Mouse (Mus musculus) hindbrain, embryonic 11.5 days (tissue): Measurements from ENCODE around the gene Serpina3b. TPM values are rescaled to one million over a fixed set of nuclear protein-coding genes. Genes with fewer than 3 reads are reported as not detected.

Source experiments
- ATAC-seq: fragments of 200-750 bp; cut with Nextera tagmentation; 2 replicates; pipeline ENCODE4 v1.8.0; 2017; ENCODE audit warnings: mild to moderate bottlenecking, moderate TSS enrichment, moderate library complexity; ENCODE audit not compliant: low FRiP score
- DNase-seq: peaks from one replicate; pipeline ENCODE4 v3.0.0-alpha.2; 2015; ENCODE audit warnings: low spot score
- H3K27ac ChIP-seq: fragments of 300-500 bp; sonication (generic); 2 replicates; pipeline ENCODE4 v1.5.1; 2014; ENCODE audit warnings: mild to moderate bottlenecking, low read depth, low read length
- H3K27me3 ChIP-seq: fragments of 300-500 bp; sonication (generic); 2 replicates; pipeline ENCODE4 v1.6.1; 2014; ENCODE audit warnings: mild to moderate bottlenecking, low read length, moderate library complexity, mixed read lengths; ENCODE audit not compliant: control insufficient read depth, insufficient read depth
- H3K36me3 ChIP-seq: fragments of 300-500 bp; sonication (generic); 2 replicates; pipeline ENCODE4 v1.6.1; 2014; ENCODE audit warnings: mild to moderate bottlenecking, low read length, moderate library complexity, mixed read lengths; ENCODE audit not compliant: control insufficient read depth, insufficient read depth
- H3K4me1 ChIP-seq: fragments of 300-500 bp; sonication (generic); replicated peaks from 2 replicates; pipeline ENCODE4 v1.6.1; 2014; ENCODE audit warnings: low read length, mixed read lengths; ENCODE audit not compliant: control insufficient read depth, insufficient read depth
- H3K4me2 ChIP-seq: fragments of 300-500 bp; sonication (generic); replicated peaks from 2 replicates; pipeline ENCODE4 v1.6.1; 2014; ENCODE audit warnings: mild to moderate bottlenecking, low read depth, low read length
- H3K4me3 ChIP-seq: fragments of 300-500 bp; sonication (generic); 2 replicates; pipeline ENCODE4 v1.5.1; 2014; ENCODE audit warnings: low read depth, low read length
- H3K9ac ChIP-seq: fragments of 300-500 bp; sonication (generic); 2 replicates; pipeline ENCODE4 v1.6.1; 2014; ENCODE audit warnings: low read depth, low read length
- H3K9me3 ChIP-seq: fragments of 300-500 bp; sonication (generic); 2 replicates; pipeline ENCODE4 v1.6.1; 2016; ENCODE audit warnings: low read length; ENCODE audit not compliant: control insufficient read depth
- WGBS: fragments of 180-500 bp; shearing (Covaris S2); extraction: QIAGEN DNeasy Blood & Tissue Kit; methylation state at CpG from one replicate; pipeline ENCODE4 v1.1.7; 2014; 5-methylcytosine and 5-hydroxymethylcytosine counted together
- polyA plus RNA-seq: library from polyadenylated mRNA; unstranded; fragments of >200 nt; fragmentation: Nextera tagmentation; extraction: Ambion mirVana; gene quantifications from 2 replicates; pipeline ENCODE4 v1.2.1, GENCODE M21; 2014

Gene Serpina3b
- polyA plus RNA-seq, 1 experiment from 2014 or later, result not detected

GRCm38 (mm10) chr12:104145571-104145970 is 17.8 kb downstream of the Serpina3b start:
- Histone ChIP-seq H3K27ac (no peak overlapping the region), H3K36me3 (no peaks in the 10 kb centered on the region), H3K9me3 (no peaks in the 10 kb centered on the region), H3K27me3 (no peaks in the 10 kb centered on the region), H3K4me2 (no peak overlapping the region), H3K9ac (no peak overlapping the region), H3K4me1 (no peaks in the 10 kb centered on the region), H3K4me3 (no peak overlapping the region)
- 82% methylated on average over 2 of the region's 2 CpGs for WGBS
- ATAC-seq (no peak), DNase-seq (no peak)

GRCm38 (mm10) chr12:104151989-104152388 is 24.2 kb downstream of the Serpina3b start:
- WGBS, result 80% methylated on average over 2 of the region's 2 CpGs
- no peak overlapping the region for H3K9ac ChIP-seq
- DNase-seq, result no peak
- no peak overlapping the region for H3K4me3 ChIP-seq
- no peak overlapping the region for H3K27ac ChIP-seq
- H3K9me3 ChIP-seq, result no peaks in the 10 kb centered on the region
- no peak overlapping the region for H3K4me2 ChIP-seq
- no peaks in the 10 kb centered on the region for H3K27me3 ChIP-seq
- no peaks in the 10 kb centered on the region for H3K4me1 ChIP-seq
- H3K36me3 ChIP-seq, result no peaks in the 10 kb centered on the region
- no peak for ATAC-seq

- Histone ChIP-seq H3K9ac (no peak overlapping the region), H3K4me2 (no peak overlapping the region), H3K4me3 (no peak overlapping the region), H3K27ac (no peak overlapping the region), H3K4me1 (no peaks in the 10 kb centered on the region), H3K36me3 (no peaks in the 10 kb centered on the region), H3K9me3 (no peaks in the 10 kb centered on the region), H3K27me3 (no peaks in the 10 kb centered on the region)
- ATAC-seq, result no peak
- WGBS, result 90% methylated on average over 3 of the region's 3 CpGs
- no peak for DNase-seq
Measured at GRCm38 (mm10) chr12:104153041-104153645, 25.3 kb downstream of the Serpina3b start.

GRCm38 (mm10) chr12:104153656-104154055 is 25.9 kb downstream of the Serpina3b start, which contains the start of gene Serpina3c:
Gene Serpina3c, minus strand, starts transcription at chr12:104153870.
- 92% methylated on average over 2 of the region's 2 CpGs for WGBS

GRCm38 (mm10) chr12:104174747-104175146 is 47.0 kb downstream of the Serpina3b start:
- DNase-seq (no peak), ATAC-seq (no peak)
- Histone ChIP-seq H3K4me1 (no peaks in the 10 kb centered on the region), H3K9ac (no peak overlapping the region), H3K27me3 (no peaks in the 10 kb centered on the region), H3K36me3 (no peaks in the 10 kb centered on the region), H3K4me2 (no peak overlapping the region), H3K27ac (no peak overlapping the region), H3K4me3 (no peak overlapping the region), H3K9me3 (no peaks in the 10 kb centered on the region)
- 75% methylated on average over 3 of the region's 3 CpGs for WGBS

More at GRCm38 (mm10) chr12:104153656-104154055, 25.9 kb downstream of the Serpina3b start, which contains the start of gene Serpina3c:
- ATAC-seq (no peak), DNase-seq (no peak)
- no peak within 1 kb of the TSS for H3K27ac ChIP-seq
- no peak within 1 kb of the TSS for H3K9ac ChIP-seq
- H3K36me3 ChIP-seq, result no peaks in the 10 kb centered on the region
- H3K27me3 ChIP-seq, result no peaks in the 10 kb centered on the region
- H3K4me3 ChIP-seq, result no peak within 1 kb of the TSS
- no peaks in the 10 kb centered on the region for H3K9me3 ChIP-seq
- H3K4me1 ChIP-seq, result no peaks in the 10 kb centered on the region
- no peak within 1 kb of the TSS for H3K4me2 ChIP-seq

GRCm38 (mm10) chr12:104175636-104176035 is 47.8 kb downstream of the Serpina3b start:
- DNase-seq (no peak), ATAC-seq (no peak)
- no peak overlapping the region for H3K4me2 ChIP-seq
- no peaks in the 10 kb centered on the region for H3K9me3 ChIP-seq
- H3K27ac ChIP-seq, result no peak overlapping the region
- no peaks in the 10 kb centered on the region for H3K4me1 ChIP-seq
- 84% methylated on average over 3 of the region's 3 CpGs for WGBS
- no peaks in the 10 kb centered on the region for H3K27me3 ChIP-seq
- no peaks in the 10 kb centered on the region for H3K36me3 ChIP-seq
- no peak overlapping the region for H3K9ac ChIP-seq
- no peak overlapping the region for H3K4me3 ChIP-seq

- ATAC-seq (no peak), DNase-seq (no peak)
Measured at GRCm38 (mm10) chr12:104178577-104178976, 50.8 kb downstream of the Serpina3b start.

GRCm38 (mm10) chr12:104178987-104179386 is 51.2 kb downstream of the Serpina3b start:
- H3K4me1 ChIP-seq, result no peaks in the 10 kb centered on the region
- H3K4me3 ChIP-seq, result no peak overlapping the region
- ATAC-seq, result no peak
- no peaks in the 10 kb centered on the region for H3K36me3 ChIP-seq
- H3K27ac ChIP-seq, result no peak overlapping the region
- DNase-seq, result no peak
- 81% methylated on average over 2 of the region's 2 CpGs for WGBS
- no peaks in the 10 kb centered on the region for H3K9me3 ChIP-seq
- H3K4me2 ChIP-seq, result no peak overlapping the region
- H3K27me3 ChIP-seq, result no peaks in the 10 kb centered on the region
- H3K9ac ChIP-seq, result no peak overlapping the region

More at GRCm38 (mm10) chr12:104178577-104178976, 50.8 kb downstream of the Serpina3b start:
- Histone ChIP-seq H3K27ac (no peak overlapping the region), H3K36me3 (no peaks in the 10 kb centered on the region), H3K27me3 (no peaks in the 10 kb centered on the region), H3K4me3 (no peak overlapping the region), H3K4me2 (no peak overlapping the region), H3K9me3 (no peaks in the 10 kb centered on the region), H3K4me1 (no peaks in the 10 kb centered on the region), H3K9ac (no peak overlapping the region)

- Histone ChIP-seq H3K9me3 (no peaks in the 10 kb centered on the region), H3K4me2 (no peak overlapping the region), H3K36me3 (no peaks in the 10 kb centered on the region), H3K27me3 (no peaks in the 10 kb centered on the region), H3K4me3 (no peak overlapping the region), H3K4me1 (no peaks in the 10 kb centered on the region), H3K9ac (no peak overlapping the region), H3K27ac (no peak overlapping the region)
- WGBS, result 82% methylated on average over 4 of the region's 4 CpGs
- no peak for ATAC-seq
- no peak for DNase-seq
Measured at GRCm38 (mm10) chr12:104185046-104185445, 57.2 kb downstream of the Serpina3b start.
